Mouse (Mus musculus) spleen, postnatal 14 days (tissue): ENCODE measurements around the gene Map3k20.

Experiments used
- DNase-seq, 2 experiments: peaks; one replicate each; pipeline ENCODE4 v3.0.0; 2021 to 2022; ENCODE audit warnings: low spot score in 2 of 2

Gene Map3k20

DNA sequence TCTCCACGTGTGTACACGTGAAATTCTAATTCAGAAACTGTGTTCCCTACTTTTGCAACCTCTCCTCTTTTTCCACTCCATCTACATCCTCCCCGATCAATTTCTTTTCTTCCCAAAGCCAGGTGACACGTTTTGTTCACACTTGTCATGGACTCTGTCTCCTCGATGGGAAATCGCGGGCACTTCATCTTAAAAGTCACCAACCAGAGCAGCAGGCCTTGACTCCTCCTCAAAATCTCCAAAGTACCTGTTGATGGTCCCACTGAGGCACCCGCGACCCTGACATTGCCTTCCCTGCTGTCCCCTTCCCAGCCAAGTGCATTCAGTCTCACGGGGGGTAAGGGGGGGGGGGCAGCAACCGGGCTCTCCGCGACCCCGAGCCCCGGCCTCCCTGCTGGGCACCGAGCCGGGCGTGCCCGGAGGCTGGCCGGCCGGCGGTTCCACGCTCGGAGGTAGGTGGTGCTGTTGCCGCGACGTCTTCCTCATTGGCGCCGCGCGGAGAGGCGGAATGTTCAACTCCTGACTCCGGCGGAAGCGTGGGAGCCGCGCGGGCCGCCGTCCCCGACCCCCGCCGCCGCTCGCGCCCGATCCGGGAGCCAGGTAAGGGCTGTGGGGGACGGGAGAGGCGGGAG is at the start of gene Map3k20:
Gene Map3k20, plus strand, starts transcription at position 382 of the 632 bp plus-strand sequence.
- DNase-seq: peak; percentile 59 to 73

DNA sequence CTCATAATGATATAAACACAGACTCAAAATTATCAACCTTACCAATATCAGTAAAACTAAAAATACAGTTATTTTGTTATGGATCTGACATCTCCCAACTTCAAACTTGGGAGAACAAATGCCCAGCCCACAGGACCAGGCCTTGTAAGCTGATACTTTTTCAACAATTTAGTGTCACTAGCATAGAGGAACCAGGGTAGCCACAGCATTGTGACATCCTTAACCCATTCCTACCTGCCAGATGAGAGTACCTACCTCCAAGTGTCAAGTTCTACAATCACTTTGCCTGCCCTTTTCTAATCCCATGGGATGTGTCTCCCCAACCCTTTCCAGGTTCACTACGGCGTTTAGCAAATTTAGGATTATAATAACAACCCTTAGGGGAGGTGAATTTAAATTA is 47.0 kb upstream of the Map3k20 start:
- no peak for DNase-seq

DNA sequence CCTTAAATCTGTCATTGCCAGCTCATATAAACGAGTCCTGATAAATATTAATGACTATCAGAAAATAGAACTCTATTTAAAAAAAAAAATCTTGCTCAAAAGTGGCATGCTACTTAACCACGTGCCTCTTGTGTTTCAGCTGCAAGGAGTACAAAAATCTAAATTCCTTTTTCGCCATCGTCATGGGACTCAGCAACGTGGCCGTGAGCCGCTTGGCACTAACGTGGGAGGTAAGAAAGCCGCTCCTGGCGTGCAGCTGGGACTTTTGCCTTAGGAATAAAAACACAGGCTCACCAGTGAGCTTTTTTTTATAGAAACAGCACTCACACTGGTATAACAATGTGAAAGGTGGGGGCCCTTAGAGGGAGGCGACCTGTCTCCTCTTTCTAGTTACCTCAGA is 46.5 kb upstream of the Map3k20 start:
- no peak for DNase-seq

DNA sequence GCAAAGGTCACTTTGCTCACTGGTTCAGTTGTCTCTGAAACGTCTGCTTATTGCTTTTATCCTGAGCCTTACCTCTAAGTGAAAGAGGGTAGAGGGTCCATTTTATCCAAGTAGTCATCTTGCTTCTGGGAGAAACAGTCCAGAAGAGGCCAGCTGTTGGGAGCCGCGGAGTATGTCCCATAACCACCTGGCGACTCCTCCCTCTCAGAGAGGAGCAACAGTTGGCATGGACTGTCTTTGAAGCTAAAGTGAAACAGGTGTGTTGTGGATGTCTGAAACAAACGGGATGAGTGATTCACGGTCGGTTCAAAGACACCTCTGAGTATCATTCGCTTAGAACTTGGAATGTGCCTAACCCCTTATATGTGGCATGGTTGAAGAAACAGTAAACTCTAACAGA is 46.0 kb upstream of the Map3k20 start:
- DNase-seq: no peak

DNA sequence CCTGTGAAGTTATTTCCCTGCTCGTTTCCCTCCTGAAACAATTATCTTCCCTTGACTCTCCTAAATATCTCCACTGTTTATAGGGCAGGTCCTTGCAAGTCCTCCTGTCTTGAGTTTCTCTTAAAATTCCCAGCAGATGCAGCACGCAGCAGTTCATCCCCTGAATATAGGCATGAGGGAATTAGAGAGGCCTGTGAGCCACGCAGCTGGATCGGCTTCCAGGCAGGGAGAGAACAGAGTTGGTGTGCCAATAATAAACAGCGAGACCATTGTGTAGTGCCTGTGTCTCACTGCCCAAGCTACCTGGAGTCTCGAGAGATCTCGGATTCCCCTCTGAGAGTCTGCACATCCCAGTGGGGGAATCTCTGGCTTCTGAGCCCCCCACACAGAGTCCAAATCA is 45.4 kb upstream of the Map3k20 start:
- DNase-seq: no peak

DNA sequence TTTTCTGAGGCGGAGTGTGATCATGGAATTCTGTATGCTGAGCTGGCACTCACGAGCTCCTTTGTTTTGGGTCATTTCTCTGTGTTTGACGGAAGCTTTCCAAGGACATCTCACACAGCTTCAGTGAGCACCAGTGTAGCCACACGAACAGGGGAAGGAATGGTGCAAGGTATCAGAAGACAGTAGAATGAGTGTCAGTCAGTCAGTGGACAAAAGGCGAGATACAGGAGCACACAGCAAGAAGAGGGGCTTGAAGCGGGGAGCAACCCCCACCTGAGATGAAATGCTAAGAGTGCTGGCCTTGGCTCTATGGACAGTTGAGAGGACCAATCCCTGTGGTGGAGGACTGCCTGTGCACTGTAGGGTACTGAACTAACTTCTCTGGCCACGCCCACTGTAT is 44.7 kb upstream of the Map3k20 start:
- no peak for DNase-seq

DNA sequence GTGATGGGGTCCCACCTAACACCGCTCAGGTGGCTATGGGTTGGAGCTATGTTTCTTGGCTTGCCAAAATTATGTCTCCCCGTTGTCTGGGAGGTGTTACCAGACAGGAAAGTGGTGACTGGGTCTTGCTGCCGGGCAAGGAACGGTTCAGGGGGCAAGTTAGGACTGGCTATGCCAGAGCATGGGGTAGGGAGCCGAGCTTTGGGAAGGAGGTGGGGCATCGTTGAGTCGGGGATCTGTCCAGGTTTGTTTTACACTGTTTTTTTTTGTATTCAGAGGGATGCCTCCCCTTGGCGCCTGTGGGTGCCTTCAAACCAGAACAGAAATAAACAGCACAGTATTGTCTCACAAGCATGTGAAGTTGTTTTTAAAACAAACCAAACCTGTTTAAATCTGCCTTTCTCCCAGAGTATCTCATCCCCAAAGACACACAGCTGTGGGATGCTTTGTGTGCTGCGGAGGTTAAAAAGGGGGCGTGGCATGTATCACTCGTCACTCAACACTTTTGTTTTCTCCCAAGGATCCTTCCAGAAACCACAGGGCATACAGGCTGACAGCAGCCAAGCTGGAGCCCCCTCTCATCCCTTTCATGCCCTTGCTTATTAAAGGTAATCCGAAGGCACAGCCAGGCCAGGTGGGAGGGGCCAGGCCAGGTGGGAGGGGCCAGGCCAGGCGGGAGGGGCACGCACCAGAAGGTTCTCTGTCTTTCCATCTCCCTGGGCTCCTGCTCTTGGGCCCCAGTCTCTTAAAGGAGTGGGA is 43.5 kb upstream of the Map3k20 start:
- DNase-seq: no peak

DNA sequence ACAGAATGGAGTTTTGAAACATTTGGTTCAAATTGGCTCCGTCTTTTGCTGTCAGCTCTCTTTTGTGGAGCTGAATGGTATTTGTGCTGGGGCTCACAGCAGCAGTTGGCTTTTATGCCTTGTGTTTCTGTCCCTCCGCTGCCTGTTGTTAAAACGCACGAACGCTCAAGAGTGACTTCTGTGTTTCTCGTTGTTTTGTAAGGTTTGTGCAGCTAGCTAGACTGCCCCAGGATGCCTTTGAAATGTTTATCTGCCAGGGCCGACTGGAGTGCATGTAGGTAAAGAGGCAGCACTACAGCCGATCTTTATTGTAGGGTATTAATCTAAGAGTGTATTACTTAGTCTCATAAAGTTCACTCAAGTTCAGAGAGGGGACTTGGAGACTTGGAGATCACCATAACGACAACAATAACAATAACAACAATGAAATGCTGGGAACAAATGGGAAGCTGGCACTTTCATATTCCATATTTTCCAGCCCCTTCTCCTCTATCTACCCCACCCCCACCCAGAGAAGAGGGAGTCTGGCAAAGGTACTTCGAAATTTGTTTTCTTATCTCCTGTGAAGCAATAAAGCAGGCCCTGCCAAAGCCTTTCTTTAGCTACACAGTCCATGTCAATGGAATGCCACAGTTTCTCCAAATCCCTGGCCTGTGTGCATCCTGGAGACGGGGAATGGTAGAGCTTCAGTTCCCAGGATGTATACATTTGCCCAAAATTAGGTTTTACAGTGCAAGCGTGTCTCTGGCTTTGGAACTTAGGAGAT is 42.3 kb upstream of the Map3k20 start:
- no peak for DNase-seq

DNA sequence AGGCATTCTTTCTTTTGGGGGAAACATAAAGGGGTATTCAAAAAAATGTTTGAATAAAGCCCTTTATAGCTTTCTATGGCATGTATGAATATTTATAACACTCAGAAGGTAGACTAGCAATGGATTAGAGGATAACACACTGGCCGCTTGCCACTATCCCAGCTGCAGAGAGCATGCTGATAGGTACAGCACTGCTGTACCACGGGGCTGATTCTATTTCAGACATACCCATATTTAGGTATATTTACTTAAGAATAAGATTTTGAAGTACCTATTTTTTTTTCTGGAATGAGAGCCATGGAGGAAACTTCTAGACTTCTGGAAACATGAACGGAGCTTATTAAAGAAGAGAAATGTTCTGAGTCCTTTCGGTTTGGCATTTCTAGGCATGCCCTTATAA is 39.8 kb upstream of the Map3k20 start:
- DNase-seq: no peak

DNA sequence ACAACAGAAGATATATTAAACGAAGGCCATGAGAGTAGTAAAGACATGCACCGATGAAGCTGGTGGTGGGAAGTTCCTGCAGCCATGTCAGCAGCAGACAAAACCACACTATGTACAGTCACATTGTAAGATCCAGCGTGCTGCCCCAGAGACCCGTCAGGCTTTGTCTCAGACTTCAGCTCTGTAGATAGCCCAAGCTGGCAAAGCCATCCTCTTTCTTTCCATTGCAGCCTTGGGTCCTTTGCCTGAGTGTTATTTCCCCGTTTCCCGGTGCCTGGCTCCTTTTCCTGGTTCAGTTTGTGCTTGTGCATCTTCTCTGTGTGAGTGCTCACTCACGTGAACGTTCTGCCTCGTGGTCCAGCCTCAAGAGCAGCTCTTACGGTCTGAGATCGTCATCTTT is 39.1 kb upstream of the Map3k20 start:
- DNase-seq: no peak

DNA sequence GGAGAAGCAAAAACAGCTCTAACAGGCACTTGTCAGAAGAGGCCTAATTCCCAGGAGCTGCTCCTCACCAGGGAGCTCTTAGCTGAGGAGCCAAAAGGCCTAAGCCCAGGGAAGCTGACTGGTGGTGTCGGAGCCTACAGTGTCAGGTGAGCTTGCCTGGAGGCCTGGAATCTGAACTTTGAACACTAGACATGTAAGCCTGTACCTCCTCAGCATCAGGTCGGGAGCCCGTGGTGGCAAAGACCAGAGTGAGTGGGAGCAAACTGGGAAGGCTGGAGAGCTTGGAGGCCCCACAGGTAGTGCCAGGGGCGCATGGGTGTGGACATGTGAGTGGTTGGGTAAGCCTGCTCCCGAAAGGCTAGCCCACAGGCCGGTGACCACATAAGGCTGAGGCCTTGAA is 37.6 kb upstream of the Map3k20 start:
- no peak for DNase-seq

DNA sequence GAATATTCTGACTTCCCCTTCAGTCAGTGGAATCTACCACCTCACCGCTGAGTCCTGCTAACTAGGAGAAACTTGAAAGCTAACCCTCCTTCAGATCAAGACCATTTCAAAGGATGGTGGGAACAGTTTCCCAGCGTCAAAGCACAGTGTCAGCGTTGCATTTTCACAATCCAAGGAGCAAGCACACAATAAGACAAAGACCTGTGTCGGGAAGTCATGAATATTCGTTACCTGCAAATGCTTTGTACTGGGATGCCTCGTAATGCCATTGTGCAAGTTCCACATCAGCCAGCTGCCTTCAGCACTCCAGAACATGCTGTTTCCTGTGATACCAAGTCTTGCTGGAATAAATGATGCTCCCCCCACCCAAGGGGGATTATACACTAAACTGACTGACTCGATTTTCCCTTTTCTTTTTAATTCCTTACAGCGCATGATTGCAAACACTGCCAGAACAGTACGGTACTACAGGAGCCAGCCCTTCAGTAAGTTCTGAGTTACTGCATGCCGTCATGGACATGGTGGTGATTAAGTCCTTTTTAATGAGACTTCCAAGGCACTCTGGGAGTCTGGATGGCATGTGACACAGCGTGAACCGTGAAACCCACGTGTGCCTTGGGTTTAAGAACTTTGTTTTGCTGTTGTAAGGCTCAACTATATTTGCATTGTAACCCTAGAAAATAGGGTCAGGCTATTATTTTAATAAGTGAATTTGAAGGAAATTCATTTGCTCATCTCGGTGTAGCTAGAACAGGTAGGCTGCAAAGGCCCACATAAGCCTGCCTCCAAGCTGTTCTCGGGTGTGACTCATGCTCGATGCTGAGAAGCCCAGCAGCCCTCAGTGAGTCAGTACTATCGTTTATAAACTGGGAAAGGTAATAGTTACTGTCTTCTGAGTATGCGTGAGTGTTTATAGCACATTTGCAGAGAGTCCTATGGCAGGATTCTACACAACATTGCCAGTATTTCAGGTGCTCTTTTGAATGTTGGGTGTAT is 32.6 kb upstream of the Map3k20 start:
- no peak for DNase-seq

DNA sequence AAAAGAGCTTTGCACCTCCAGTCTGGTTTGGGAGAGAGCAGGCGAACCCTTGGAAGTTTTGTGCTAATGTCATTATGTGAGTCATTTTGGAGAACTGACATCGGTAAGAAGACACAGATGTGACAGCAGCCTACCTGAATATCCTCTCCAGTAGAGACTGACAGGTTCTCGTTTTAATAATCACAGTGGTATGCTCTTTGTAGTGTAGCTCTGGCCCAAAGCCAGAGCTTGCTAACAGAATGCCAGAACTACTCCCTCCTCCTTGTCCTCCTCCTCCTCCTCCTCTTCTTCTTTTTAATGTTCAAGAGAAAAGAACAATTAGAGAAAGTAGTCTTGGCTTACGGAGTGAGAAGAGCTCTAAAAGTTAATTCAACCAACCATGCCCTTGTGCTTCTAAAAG is 31.6 kb upstream of the Map3k20 start:
- no peak for DNase-seq

DNA sequence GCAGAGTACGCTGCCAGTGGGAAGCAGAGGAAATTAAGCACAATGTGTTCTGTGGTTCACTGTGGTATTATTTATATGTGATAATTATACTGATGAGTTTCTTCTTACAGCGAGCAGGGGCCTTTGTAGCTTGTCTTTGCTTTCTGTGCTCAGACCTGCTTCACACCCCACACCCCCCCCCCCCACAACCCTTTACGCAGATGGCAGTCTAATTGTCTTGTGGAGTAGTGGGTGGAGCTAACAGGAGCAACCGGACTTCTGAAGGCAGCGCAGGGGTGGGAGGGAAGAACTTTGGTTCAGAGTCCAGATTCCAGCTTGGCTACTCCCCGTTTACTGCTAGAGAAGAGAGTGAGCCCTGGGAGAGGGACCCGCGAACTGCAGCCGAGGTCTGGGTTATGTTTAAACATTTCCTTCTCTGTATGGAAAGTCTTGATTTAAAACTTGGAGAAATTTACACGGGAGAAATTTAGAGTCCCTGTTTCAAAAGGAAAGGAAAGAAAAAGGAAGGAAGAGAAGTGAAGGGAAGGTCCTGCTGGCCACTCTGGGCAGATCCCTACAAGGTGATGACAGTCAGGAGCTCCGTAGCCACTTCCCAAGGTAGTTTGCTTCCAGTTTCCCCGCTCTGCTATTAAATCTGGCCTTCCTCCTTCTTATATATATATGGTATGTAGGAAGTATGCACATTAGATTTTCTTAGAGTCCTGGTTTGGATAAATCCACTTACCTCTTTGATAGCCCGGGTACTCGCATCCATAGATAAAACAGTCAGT is 30.4 kb upstream of the Map3k20 start:
- DNase-seq: no peak

DNA sequence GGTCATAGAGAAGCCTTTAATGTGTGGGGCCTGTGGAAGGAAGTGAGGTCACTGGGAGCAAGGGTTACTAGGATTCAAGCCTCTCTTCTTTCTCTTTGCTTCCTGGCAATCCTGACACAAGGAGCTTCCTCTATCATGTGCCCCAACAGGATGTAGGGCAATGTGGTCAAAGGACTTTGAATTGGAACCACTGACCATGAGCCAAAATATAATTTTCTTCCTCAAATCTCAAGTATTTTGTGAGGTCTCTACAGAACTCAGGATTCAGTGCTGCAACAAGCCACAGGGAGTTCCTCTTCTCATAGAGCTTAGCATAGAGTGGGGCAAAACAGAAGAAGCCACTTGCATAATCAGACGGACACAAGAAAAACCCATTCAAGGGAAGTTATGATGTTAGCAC is 24.7 kb upstream of the Map3k20 start:
- no peak for DNase-seq

DNA sequence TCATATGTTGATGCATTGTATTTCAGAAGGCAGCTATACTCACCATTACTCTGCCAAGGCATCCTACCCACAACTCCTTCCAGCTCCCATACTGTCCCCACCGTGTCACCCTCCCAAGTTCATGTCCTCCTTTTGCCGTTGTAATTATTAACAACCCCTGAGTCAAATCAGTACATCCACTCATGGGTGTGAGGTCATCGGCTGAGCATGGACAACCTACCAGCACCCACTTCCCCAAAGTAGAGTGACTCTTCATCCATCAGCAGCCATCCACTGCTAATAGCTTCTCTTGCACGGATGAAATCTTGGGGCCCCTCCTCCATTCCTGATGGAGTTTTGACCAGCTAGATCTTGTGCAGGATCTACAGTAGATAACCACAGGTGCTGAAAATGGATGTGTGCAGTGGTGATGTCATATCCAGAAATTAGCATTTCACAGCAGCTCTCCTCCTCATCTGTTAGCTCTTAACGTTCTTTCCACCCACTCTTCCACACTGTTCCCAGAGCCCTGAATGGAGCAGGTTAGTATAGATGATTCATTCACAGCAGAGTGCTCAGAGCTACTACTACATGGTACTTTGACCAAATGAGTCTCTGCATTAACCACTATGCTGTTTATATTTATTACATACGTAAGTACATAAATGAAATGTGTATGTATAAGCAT is 22.5 kb upstream of the Map3k20 start:
- no peak for DNase-seq

DNA sequence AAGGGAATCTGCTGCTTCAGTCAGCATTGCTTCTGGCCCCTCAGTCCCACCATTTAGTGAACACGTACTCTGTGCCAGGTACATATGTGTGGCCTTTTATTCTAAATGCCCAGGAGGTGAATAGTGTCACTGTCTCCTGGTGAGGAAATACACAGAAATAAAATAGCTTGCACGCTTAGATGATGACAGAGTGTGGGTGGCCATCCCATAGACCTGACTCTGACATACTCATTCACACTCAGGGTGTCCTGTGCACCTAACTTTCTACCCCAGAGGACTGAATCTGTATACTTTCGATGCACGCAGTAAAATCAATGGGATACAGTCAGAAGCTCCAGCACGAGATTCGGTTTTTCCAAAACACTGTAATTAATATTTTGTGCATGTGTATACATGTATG is 18.0 kb upstream of the Map3k20 start:
- no peak for DNase-seq

DNA sequence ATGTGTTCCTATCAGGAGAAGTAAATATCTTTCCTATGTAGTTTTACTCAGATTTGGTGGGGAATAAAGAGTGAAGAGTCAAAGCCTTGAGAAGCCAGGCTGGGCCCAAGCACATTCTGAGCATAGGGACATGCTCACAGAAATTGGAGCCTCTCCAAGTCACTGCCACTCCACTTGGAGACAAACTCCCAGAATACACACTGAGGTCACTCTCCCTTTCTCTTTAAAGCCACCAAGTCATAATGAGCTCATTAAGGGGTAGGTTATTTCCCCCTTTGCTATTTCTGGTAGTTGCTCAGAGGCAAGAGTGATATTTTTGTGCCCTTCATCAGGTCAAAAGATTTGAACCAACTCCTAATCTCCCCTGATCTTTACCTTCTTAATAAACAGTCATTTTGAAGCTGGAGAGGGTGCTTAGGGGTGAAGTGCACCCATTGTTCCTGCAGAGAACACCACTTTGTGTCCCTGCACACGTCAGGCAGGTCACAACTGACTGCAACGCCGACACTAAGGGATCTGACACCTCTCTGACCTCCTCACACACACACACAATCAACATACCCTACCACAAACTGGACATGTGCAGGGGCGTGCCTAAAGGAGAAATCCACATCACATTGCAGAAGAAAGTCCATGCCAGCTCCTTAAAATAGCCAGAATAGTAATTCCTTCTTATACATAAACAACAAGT is 15.6 kb upstream of the Map3k20 start:
- DNase-seq: no peak

DNA sequence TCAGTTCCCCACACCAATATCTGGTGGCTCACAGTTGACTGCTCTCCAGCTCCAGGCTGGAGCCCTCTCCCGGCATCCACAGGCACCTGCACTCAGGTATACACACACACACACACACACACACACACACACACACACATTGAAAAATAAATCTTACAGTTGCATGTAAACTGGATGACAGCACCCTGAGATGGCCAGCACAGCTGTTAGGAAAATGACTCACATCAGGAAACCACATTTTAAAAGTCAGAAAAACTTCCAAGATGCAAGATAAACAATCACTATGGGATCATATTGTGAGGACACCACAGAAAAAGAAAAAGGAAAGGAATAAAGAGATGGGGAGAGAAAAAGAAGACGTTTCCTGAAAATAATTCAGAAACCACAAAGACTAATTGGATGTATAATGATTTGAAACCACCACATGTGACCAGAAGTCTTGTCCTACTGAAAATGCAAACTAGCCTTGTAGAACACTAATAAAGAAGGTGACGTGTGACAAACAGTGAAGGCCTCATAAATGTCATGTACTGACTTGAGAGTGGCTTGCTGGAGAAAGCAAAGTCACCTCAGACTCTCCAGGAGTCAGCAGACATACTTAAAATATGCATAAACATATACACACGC is 7.1 kb upstream of the Map3k20 start:
- no peak for DNase-seq
